Mouse (Mus musculus) embryonic facial prominence, embryonic 11.5 days (tissue): Measurements from ENCODE around the gene Slamf8. TPM values are rescaled to one million over a fixed set of nuclear protein-coding genes. Genes with fewer than 3 reads are reported as not detected.

Experiments
- ATAC-seq: fragments of 200-750 bp; cut with Nextera tagmentation; replicated peaks from 2 replicates; pipeline ENCODE4 v1.8.0; 2017; ENCODE audit warnings: low read depth; ENCODE audit not compliant: insufficient number of reproducible peaks, low FRiP score, low TSS enrichment
- DNase-seq: peaks from one replicate; pipeline ENCODE4 v3.0.0-alpha.2; 2015; ENCODE audit warnings: low spot score
- H3K27ac ChIP-seq: fragments of 300-500 bp; sonication (generic); replicated peaks from 2 replicates; pipeline ENCODE4 v1.5.1; 2014; ENCODE audit warnings: mild to moderate bottlenecking, low read depth, low read length, control low read depth
- H3K27me3 ChIP-seq: fragments of 300-500 bp; sonication (generic); 2 replicates; pipeline ENCODE4 v1.6.1; 2014; ENCODE audit warnings: mild to moderate bottlenecking, low read length, moderate library complexity, mixed read lengths; ENCODE audit not compliant: control insufficient read depth, insufficient read depth
- H3K36me3 ChIP-seq: fragments of 300-500 bp; sonication (generic); replicated peaks from 2 replicates; pipeline ENCODE4 v1.6.1; 2014; ENCODE audit warnings: low read depth, mild to moderate bottlenecking, low read length, moderate library complexity, mixed read lengths; ENCODE audit not compliant: control insufficient read depth, insufficient read depth
- H3K4me1 ChIP-seq: fragments of 300-500 bp; sonication (generic); 2 replicates; pipeline ENCODE4 v1.6.1; 2014; ENCODE audit warnings: low read length, mixed read lengths; ENCODE audit not compliant: control insufficient read depth, insufficient read depth
- H3K4me2 ChIP-seq: fragments of 300-500 bp; sonication (generic); 2 replicates; pipeline ENCODE4 v1.6.1; 2014; ENCODE audit warnings: low read depth, mild to moderate bottlenecking, control low read depth, low read length, moderate library complexity
- H3K4me3 ChIP-seq: fragments of 300-500 bp; sonication (generic); 2 replicates; pipeline ENCODE4 v1.5.1; 2014; ENCODE audit warnings: low read depth, low read length, control low read depth
- H3K9ac ChIP-seq: fragments of 300-500 bp; sonication (generic); replicated peaks from 2 replicates; pipeline ENCODE4 v1.6.1; 2014; ENCODE audit warnings: mild to moderate bottlenecking, control low read depth, low read length
- H3K9me3 ChIP-seq: fragments of 300-500 bp; sonication (generic); replicated peaks from 2 replicates; pipeline ENCODE4 v1.6.1; 2016; ENCODE audit warnings: mild to moderate bottlenecking, low read length, inconsistent platforms, mixed read lengths; ENCODE audit not compliant: control insufficient read depth
- WGBS: fragments of 180-500 bp; shearing (Covaris S2); extraction: QIAGEN DNeasy Blood & Tissue Kit; methylation state at CpG from one replicate; pipeline ENCODE4 v1.1.7; 2014; 5-methylcytosine and 5-hydroxymethylcytosine counted together
- polyA plus RNA-seq: library from polyadenylated mRNA; unstranded; fragments of >200 nt; fragmentation: Nextera tagmentation; extraction: Ambion mirVana; gene quantifications from 2 replicates; pipeline ENCODE4 v1.2.1, GENCODE M21; 2014

The Slamf8 gene
- polyA plus RNA-seq, 1 experiment from 2014 or later: not detected

GRCm38 (mm10) chr1:172593321-172593720, 3.0 kb upstream of the Slamf8 start:
- H3K27me3 ChIP-seq: no peaks in the 10 kb centered on the region
- 62% methylated on average over 3 of the region's 3 CpGs for WGBS
- no peaks in the 10 kb centered on the region for H3K4me1 ChIP-seq
- no peak overlapping the region for H3K4me2 ChIP-seq
- H3K27ac ChIP-seq: no peak overlapping the region
- H3K9ac ChIP-seq: no peak overlapping the region
- H3K36me3 ChIP-seq: no peaks in the 10 kb centered on the region
- ATAC-seq: no peak
- H3K9me3 ChIP-seq: no peaks in the 10 kb centered on the region
- no peak overlapping the region for H3K4me3 ChIP-seq
- no peak for DNase-seq

- Histone ChIP-seq H3K27ac (no peak overlapping the region), H3K4me1 (no peaks in the 10 kb centered on the region), H3K36me3 (no peaks in the 10 kb centered on the region), H3K9me3 (no peaks in the 10 kb centered on the region), H3K4me2 (no peak overlapping the region), H3K27me3 (no peaks in the 10 kb centered on the region; the same call in 1 of the 2 replicates), H3K4me3 (no peak overlapping the region), H3K9ac (no peak overlapping the region)
- peak; percentile 36 for DNase-seq
- ATAC-seq: peak; percentile 56; the same call in 1 of the 2 replicates
- 25% methylated on average over 26 of the region's 26 CpGs for WGBS
Observed at GRCm38 (mm10) chr1:172585612-172586567, 4.5 kb downstream of the Slamf8 start.

- Histone ChIP-seq H3K4me2 (no peak overlapping the region), H3K27me3 (no peaks in the 10 kb centered on the region; the same call in 1 of the 2 replicates), H3K4me3 (no peak overlapping the region), H3K9me3 (no peaks in the 10 kb centered on the region), H3K36me3 (no peaks in the 10 kb centered on the region), H3K9ac (no peak overlapping the region), H3K4me1 (no peaks in the 10 kb centered on the region), H3K27ac (no peak overlapping the region)
- DNase-seq (no peak), ATAC-seq (no peak)
- WGBS: 47% methylated on average over 4 of the region's 4 CpGs
Observed at GRCm38 (mm10) chr1:172585026-172585425, 5.3 kb downstream of the Slamf8 start.

- no peak overlapping the region for H3K4me2 ChIP-seq
- 91% methylated on average over 6 of the region's 6 CpGs for WGBS
- H3K4me3 ChIP-seq: no peak overlapping the region
- H3K9me3 ChIP-seq: no peaks in the 10 kb centered on the region
- no peak overlapping the region for H3K9ac ChIP-seq
- ATAC-seq: no peak
- H3K27me3 ChIP-seq: no peaks in the 10 kb centered on the region; the same call in 1 of the 2 replicates
- H3K4me1 ChIP-seq: no peaks in the 10 kb centered on the region
- no peaks in the 10 kb centered on the region for H3K36me3 ChIP-seq
- no peak for DNase-seq
- no peak overlapping the region for H3K27ac ChIP-seq
Observed at GRCm38 (mm10) chr1:172584271-172584670, 6.1 kb downstream of the Slamf8 start.

- WGBS: 85% methylated on average over 8 of the region's 8 CpGs
- Histone ChIP-seq H3K4me1 (no peaks in the 10 kb centered on the region), H3K4me2 (no peak overlapping the region), H3K9ac (no peak overlapping the region), H3K27me3 (no peaks in the 10 kb centered on the region; the same call in 1 of the 2 replicates), H3K36me3 (no peaks in the 10 kb centered on the region), H3K4me3 (no peak overlapping the region), H3K9me3 (no peaks in the 10 kb centered on the region), H3K27ac (no peak overlapping the region)
- ATAC-seq: no peak
- no peak for DNase-seq
Observed at GRCm38 (mm10) chr1:172582436-172582835, 7.9 kb downstream of the Slamf8 start.

- H3K4me1 ChIP-seq: no peaks in the 10 kb centered on the region
- no peak overlapping the region for H3K27ac ChIP-seq
Observed at GRCm38 (mm10) chr1:172580116-172580515, 10.3 kb downstream of the Slamf8 start.

GRCm38 (mm10) chr1:172567758-172568157, 22.6 kb downstream of the Slamf8 start:
- no peak overlapping the region for H3K4me3 ChIP-seq
- no peak for DNase-seq
- no peak for ATAC-seq
- no peaks in the 10 kb centered on the region for H3K4me1 ChIP-seq
- 54% methylated on average over 4 of the region's 4 CpGs for WGBS
- no peaks in the 10 kb centered on the region for H3K36me3 ChIP-seq
- H3K9ac ChIP-seq: no peak overlapping the region
- H3K9me3 ChIP-seq: no peaks in the 10 kb centered on the region
- no peaks in the 10 kb centered on the region for H3K27me3 ChIP-seq
- no peak overlapping the region for H3K27ac ChIP-seq
- H3K4me2 ChIP-seq: no peak overlapping the region

More at GRCm38 (mm10) chr1:172580116-172580515, 10.3 kb downstream of the Slamf8 start:
- Histone ChIP-seq H3K36me3 (no peaks in the 10 kb centered on the region), H3K9ac (no peak overlapping the region), H3K27me3 (no peaks in the 10 kb centered on the region; the same call in 1 of the 2 replicates), H3K9me3 (no peaks in the 10 kb centered on the region), H3K4me2 (no peak overlapping the region), H3K4me3 (no peak overlapping the region)
- DNase-seq: no peak
- ATAC-seq: no peak
- 79% methylated on average over 6 of the region's 6 CpGs for WGBS

- Histone ChIP-seq H3K4me1 (no peaks in the 10 kb centered on the region), H3K36me3 (no peaks in the 10 kb centered on the region), H3K4me3 (no peak overlapping the region), H3K4me2 (no peak overlapping the region), H3K27ac (no peak overlapping the region), H3K27me3 (peaks cover 16% of the 10 kb centered on the region), H3K9me3 (no peaks in the 10 kb centered on the region), H3K9ac (no peak overlapping the region)
- no peak for DNase-seq
- no peak for ATAC-seq
- 71% methylated on average over 3 of the region's 3 CpGs for whole genome bisulfite sequencing
Observed at GRCm38 (mm10) chr1:172566131-172566530, 24.2 kb downstream of the Slamf8 start.
